Mouse (Mus musculus) MEL (cell line): ENCODE data around the gene Impdh1. TPM values are rescaled to one million over a fixed set of nuclear protein-coding genes. Genes with fewer than 3 reads are reported as not detected.
A peak's percentile ranks its signal among the peaks of the same experiment; 100 is the strongest.

ENCODE experiments used
- DNase-seq: peaks from one replicate; pipeline ENCODE4 v3.0.0; 2011; ENCODE audit warnings: low read depth, low spot score
- H3K27ac ChIP-seq: 2 replicates; pipeline ENCODE4 v1.5.1; 2012; ENCODE audit warnings: low read depth, mild to moderate bottlenecking, control low read depth, low read length, moderate library complexity; ENCODE audit not compliant: control insufficient read depth
- H3K27me3 ChIP-seq, 2 experiments: fragments of 150-350 bp in 1 of 2; sonication (generic) in 1 of 2; 2 replicates each; pipeline ENCODE4 v1.6.1; 2012; ENCODE audit warnings: low read length in 2 of 2, mild to moderate bottlenecking in 2 of 2, improper control_type of control experiment in 1 of 2, moderate library complexity in 1 of 2; ENCODE audit not compliant: insufficient read depth in 2 of 2, control insufficient read depth in 1 of 2
- H3K36me3 ChIP-seq, 2 experiments: 2 replicates each; pipeline ENCODE4 v1.6.1; 2012 to 2014; ENCODE audit warnings: low read length in 2 of 2, improper control_type of control experiment in 1 of 2, inconsistent platforms in 1 of 2, mild to moderate bottlenecking in 1 of 2; ENCODE audit not compliant: insufficient read depth in 2 of 2, control insufficient read depth in 1 of 2
- H3K4me1 ChIP-seq, 2 experiments: fragments of 150-350 bp in 1 of 2; sonication (generic) in 1 of 2; 2 replicates each; pipeline ENCODE4 v1.6.1; 2012; ENCODE audit warnings: low read length in 2 of 2, improper control_type of control experiment in 1 of 2, mild to moderate bottlenecking in 1 of 2; ENCODE audit not compliant: insufficient read depth in 2 of 2, control insufficient read depth in 1 of 2
- H3K4me3 ChIP-seq, 2 experiments: fragments of 150-350 bp in 1 of 2; sonication (generic) in 1 of 2; 2 replicates each; pipeline ENCODE4 v1.5.1; 2012; ENCODE audit warnings: low read depth in 2 of 2, low read length in 2 of 2, mild to moderate bottlenecking in 2 of 2, moderate library complexity in 2 of 2, control low read depth in 1 of 2, improper control_type of control experiment in 1 of 2; ENCODE audit not compliant: control insufficient read depth in 1 of 2, insufficient read depth in 1 of 2
- H3K79me2 ChIP-seq: 2 replicates; pipeline ENCODE4 v1.6.1; 2012; ENCODE audit warnings: mild to moderate bottlenecking, low read length, moderate library complexity; ENCODE audit not compliant: control insufficient read depth, poor library complexity, insufficient read depth
- H3K9ac ChIP-seq: 2 replicates; pipeline ENCODE4 v1.6.1; 2012; ENCODE audit warnings: low read depth, mild to moderate bottlenecking, control low read depth, low read length, moderate library complexity; ENCODE audit not compliant: control insufficient read depth, poor library complexity, severe bottlenecking
- H3K9me3 ChIP-seq: fragments of 150-350 bp; sonication (generic); replicated peaks from 2 replicates; pipeline ENCODE4 v1.6.1; 2012; ENCODE audit warnings: mild to moderate bottlenecking, low read length, improper control_type of control experiment, moderate library complexity; ENCODE audit not compliant: insufficient read depth
- BHLHE40 ChIP-seq: IDR thresholded peaks from 2 replicates; pipeline ENCODE4 v1.6.1; 2012; ENCODE audit warnings: low read depth, mild to moderate bottlenecking, inconsistent platforms, low read length, improper control_type of control experiment, borderline replicate concordance
- CHD1 ChIP-seq: IDR thresholded peaks from 2 replicates; pipeline ENCODE4 v1.6.1; 2012; ENCODE audit warnings: low read depth, mild to moderate bottlenecking, inconsistent platforms, low read length, improper control_type of control experiment
- CHD2 ChIP-seq: IDR thresholded peaks from 2 replicates; pipeline ENCODE4 v1.6.1; 2011; ENCODE audit warnings: low read length, improper control_type of control experiment
- CTCF ChIP-seq, 3 experiments: IDR thresholded peaks in 2 of 3; conservative IDR thresholded peaks in 1 of 3; 2 replicates each; pipeline ENCODE4 v1.5.1; 2011 to 2012; ENCODE audit warnings: low read length in 3 of 3, low read depth in 2 of 3, mild to moderate bottlenecking in 2 of 3, improper control_type of control experiment in 1 of 3, inconsistent platforms in 1 of 3, mixed read lengths in 1 of 3, moderate library complexity in 1 of 3; ENCODE audit not compliant: control insufficient read depth in 1 of 3, insufficient read depth in 1 of 3, poor library complexity in 1 of 3, severe bottlenecking in 1 of 3
- E2F4 ChIP-seq: IDR thresholded peaks from 2 replicates; pipeline ENCODE4 v1.6.1; 2011; ENCODE audit warnings: low read depth, low read length, improper control_type of control experiment, borderline replicate concordance
- ELF1 ChIP-seq: IDR thresholded peaks from 2 replicates; pipeline ENCODE4 v1.6.1; 2014; ENCODE audit warnings: low read depth, mild to moderate bottlenecking, inconsistent platforms, low read length, improper control_type of control experiment, moderate library complexity
- EP300 ChIP-seq, 2 experiments: IDR thresholded peaks; 2 replicates each; pipeline ENCODE4 v1.6.1; 2011; ENCODE audit warnings: improper control_type of control experiment in 2 of 2, low read length in 2 of 2, low read depth in 1 of 2, mild to moderate bottlenecking in 1 of 2
- GABPA ChIP-seq: IDR thresholded peaks from 2 replicates; pipeline ENCODE4 v1.6.1; 2012; ENCODE audit warnings: low read depth, mild to moderate bottlenecking, inconsistent platforms, low read length, improper control_type of control experiment, moderate library complexity
- GATA1 ChIP-seq: IDR thresholded peaks from 2 replicates; pipeline ENCODE4 v1.6.1; 2011; ENCODE audit warnings: low read depth, low read length, improper control_type of control experiment
- HCFC1 ChIP-seq: IDR thresholded peaks from 2 replicates; pipeline ENCODE4 v1.6.1; 2012; ENCODE audit warnings: low read depth, mild to moderate bottlenecking, inconsistent platforms, low read length, improper control_type of control experiment, moderate library complexity
- JUND ChIP-seq: IDR thresholded peaks from 2 replicates; pipeline ENCODE4 v1.6.1; 2011; ENCODE audit warnings: low read depth, mild to moderate bottlenecking, improper control_type of control experiment, low read length
- KAT2A ChIP-seq: conservative IDR thresholded peaks from 2 replicates; pipeline ENCODE4 v1.6.1; 2012; ENCODE audit warnings: low read depth, low read length, improper control_type of control experiment, inconsistent platforms
- MAFK ChIP-seq: IDR thresholded peaks from 2 replicates; pipeline ENCODE4 v1.6.1; 2011; ENCODE audit warnings: low read depth, mild to moderate bottlenecking, low read length, improper control_type of control experiment, borderline replicate concordance
- MAX ChIP-seq: IDR thresholded peaks from 2 replicates; pipeline ENCODE4 v1.6.1; 2011; ENCODE audit warnings: low read length, improper control_type of control experiment
- MAZ ChIP-seq: IDR thresholded peaks from 2 replicates; pipeline ENCODE4 v1.6.1; 2012; ENCODE audit warnings: low read depth, mild to moderate bottlenecking, inconsistent platforms, low read length, improper control_type of control experiment
- MEF2A ChIP-seq: IDR thresholded peaks from 2 replicates; pipeline ENCODE4 v1.6.1; 2014; ENCODE audit warnings: low read depth, mild to moderate bottlenecking, inconsistent platforms, low read length, improper control_type of control experiment; ENCODE audit not compliant: poor library complexity, insufficient replicate concordance, severe bottlenecking; ENCODE audit errors: extremely low read depth
- MYB ChIP-seq: IDR thresholded peaks from 2 replicates; pipeline ENCODE4 v1.6.1; 2011; ENCODE audit warnings: mild to moderate bottlenecking, low read depth, low read length, improper control_type of control experiment
- MYC ChIP-seq: IDR thresholded peaks from 2 replicates; pipeline ENCODE4 v1.6.1; 2011; ENCODE audit warnings: low read depth, mild to moderate bottlenecking, low read length, improper control_type of control experiment, moderate library complexity
- NELFE ChIP-seq: IDR thresholded peaks from 2 replicates; pipeline ENCODE4 v1.6.1; 2011; ENCODE audit warnings: low read depth, low read length, improper control_type of control experiment
- NRF1 ChIP-seq: IDR thresholded peaks from 2 replicates; pipeline ENCODE4 v1.6.1; 2014; ENCODE audit warnings: low read depth, mild to moderate bottlenecking, inconsistent platforms, low read length, improper control_type of control experiment, moderate library complexity; ENCODE audit not compliant: poor library complexity, insufficient read depth, severe bottlenecking
- POLR2A ChIP-seq, 2 experiments: IDR thresholded peaks; 2 replicates each; pipeline ENCODE4 v1.6.1; 2011 to 2012; ENCODE audit warnings: low read length in 2 of 2, mild to moderate bottlenecking in 2 of 2, control low read depth in 1 of 2, improper control_type of control experiment in 1 of 2, low read depth in 1 of 2, moderate library complexity in 1 of 2; ENCODE audit not compliant: control insufficient read depth in 1 of 2, insufficient read depth in 1 of 2, poor library complexity in 1 of 2
- POLR2AphosphoS2 ChIP-seq: IDR thresholded peaks from 2 replicates; pipeline ENCODE4 v1.6.1; 2011; ENCODE audit warnings: low read length, improper control_type of control experiment
- POLR2AphosphoS5 ChIP-seq: IDR thresholded peaks from 2 replicates; pipeline ENCODE4 v1.6.1; 2012; ENCODE audit warnings: low read depth, borderline replicate concordance, mild to moderate bottlenecking, inconsistent platforms, low read length, moderate library complexity, mixed read lengths
- RAD21 ChIP-seq: IDR thresholded peaks from 2 replicates; pipeline ENCODE4 v1.6.1; 2011; ENCODE audit warnings: mild to moderate bottlenecking, low read depth, low read length, improper control_type of control experiment
- SIN3A ChIP-seq: IDR thresholded peaks from 2 replicates; pipeline ENCODE4 v1.6.1; 2012; ENCODE audit warnings: low read length, improper control_type of control experiment, inconsistent platforms
- SMC3 ChIP-seq: IDR thresholded peaks from 2 replicates; pipeline ENCODE4 v1.6.1; 2011; ENCODE audit warnings: low read depth, low read length, improper control_type of control experiment
- TBP ChIP-seq: IDR thresholded peaks from 2 replicates; pipeline ENCODE4 v1.8.0; 2011; ENCODE audit warnings: low read depth, low read length, improper control_type of control experiment
- TCF12 ChIP-seq: IDR thresholded peaks from 2 replicates; pipeline ENCODE4 v1.6.1; 2014; ENCODE audit warnings: low read depth, mild to moderate bottlenecking, inconsistent platforms, low read length, improper control_type of control experiment, moderate library complexity
- UBTF ChIP-seq: IDR thresholded peaks from 2 replicates; pipeline ENCODE4 v1.6.1; 2012; ENCODE audit warnings: low read depth, mild to moderate bottlenecking, inconsistent platforms, low read length, improper control_type of control experiment, moderate library complexity, borderline replicate concordance; ENCODE audit not compliant: insufficient read depth
- USF1 ChIP-seq: IDR thresholded peaks from 2 replicates; pipeline ENCODE4 v1.6.1; 2014; ENCODE audit warnings: low read depth, mild to moderate bottlenecking, inconsistent platforms, low read length, improper control_type of control experiment, moderate library complexity
- USF2 ChIP-seq, 2 experiments: IDR thresholded peaks; 2 replicates each; pipeline ENCODE4 v1.6.1; 2011 to 2012; ENCODE audit warnings: improper control_type of control experiment in 2 of 2, low read length in 2 of 2, borderline replicate concordance in 1 of 2, inconsistent platforms in 1 of 2, low read depth in 1 of 2, mild to moderate bottlenecking in 1 of 2; ENCODE audit not compliant: insufficient read depth in 1 of 2
- ZC3H11A ChIP-seq: IDR thresholded peaks from 2 replicates; pipeline ENCODE4 v1.6.1; 2012; ENCODE audit warnings: low read depth, mild to moderate bottlenecking, inconsistent platforms, low read length, improper control_type of control experiment
- ZKSCAN1 ChIP-seq: IDR thresholded peaks from 2 replicates; pipeline ENCODE4 v1.6.1; 2012; ENCODE audit warnings: low read depth, mild to moderate bottlenecking, inconsistent platforms, low read length, improper control_type of control experiment, moderate library complexity
- ZMIZ1 ChIP-seq: IDR thresholded peaks from 2 replicates; pipeline ENCODE4 v1.6.1; 2012; ENCODE audit warnings: low read depth, mild to moderate bottlenecking, inconsistent platforms, low read length, improper control_type of control experiment, moderate library complexity
- ZNF384 ChIP-seq: IDR thresholded peaks from 2 replicates; pipeline ENCODE4 v1.6.1; 2012; ENCODE audit warnings: low read depth, mild to moderate bottlenecking, inconsistent platforms, low read length, improper control_type of control experiment
- polyA plus RNA-seq, 2 experiments: library from polyadenylated mRNA; stranded (reverse) in 1 of 2; unstranded in 1 of 2; fragments of >175 nt in 1 of 2; fragments of >200 nt in 1 of 2; gene quantifications; 2 replicates each; pipeline versions ENCODE4 v1.2.1 to v1.2.4; 2012; ENCODE audit warnings: low replicate concordance in 2 of 2, low read depth in 1 of 2; ENCODE audit not compliant: insufficient read length in 2 of 2, insufficient read depth in 1 of 2, missing spikeins in 1 of 2
- total RNA-seq: library from RNA; depleted of rRNA; stranded (reverse); fragments of 300-350 nt; gene quantifications from 2 replicates; pipeline ENCODE4 v1.2.3, GENCODE M21; 2012

Impdh1 gene
- total and polyA plus RNA-seq, 3 experiments: 15.3 to 55.1 TPM; not detected in 1

DNA sequence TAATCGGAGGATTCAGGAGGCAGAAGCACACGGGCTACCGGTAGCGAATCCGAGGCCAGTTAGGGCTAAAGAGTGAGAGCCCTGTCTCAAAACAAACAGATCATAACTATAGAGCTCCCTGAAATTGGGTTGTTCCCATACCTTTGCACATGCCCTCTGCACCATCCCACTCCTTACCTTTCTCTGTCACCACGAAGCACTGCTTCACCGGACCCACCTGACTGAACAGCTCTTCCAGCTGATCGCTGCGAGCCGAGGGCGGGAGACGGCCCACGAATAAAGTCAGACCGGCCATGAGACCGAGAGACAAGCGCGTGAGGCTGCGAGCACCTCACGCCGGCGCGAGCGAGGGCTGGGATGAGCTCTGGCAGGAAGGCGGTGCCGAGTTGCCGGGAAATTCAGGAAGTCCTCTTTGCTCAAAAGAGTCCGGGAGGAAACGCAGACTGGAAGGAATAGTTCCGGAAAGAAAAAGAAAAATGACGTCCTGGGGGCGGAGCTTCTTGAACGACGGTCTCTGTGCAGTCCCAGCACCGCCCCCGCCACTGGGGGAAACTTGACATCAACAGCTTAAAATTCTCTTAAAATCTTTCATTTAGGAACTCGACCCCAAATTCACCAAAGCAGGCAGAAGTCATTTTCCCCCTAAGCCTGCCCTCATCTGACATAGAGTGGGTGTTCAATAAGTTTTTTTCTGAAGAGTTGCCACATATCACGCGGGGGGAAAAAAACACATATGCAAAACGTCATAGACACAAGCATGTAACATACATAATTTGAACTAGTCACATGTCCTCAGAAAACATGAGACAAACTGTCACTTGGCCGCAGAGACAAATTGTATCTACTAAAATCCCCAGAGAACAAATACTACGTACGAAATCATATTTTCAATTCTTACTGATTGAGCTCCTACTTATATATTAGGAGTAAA is 51.6 kb downstream of the Impdh1 start, which contains the start of gene Rbm28:
TSS of gene Rbm28 (minus strand) at position 693 of the 931 bp plus-strand sequence.
- peaks cover 0 to under 1% of the 10 kb centered on the region in 2 experiments; a peak in 1 of 4 replicates for H3K27me3 ChIP-seq
- TF ChIP-seq EP300 (IDR thresholded peaks at IDR 0.05; ENCODE audit: low read depth in 1 of 2, low read length in 2 of 2) (no peak), ZC3H11A (no peak), CHD1 (no peak), RAD21 (no peak), UBTF (no peak), CTCF (IDR thresholded peaks at IDR 0.05 in 2 of 3, conservative IDR thresholded peaks at IDR 0.05 in 1 of 3; ENCODE audit: control insufficient read depth in 1 of 3, insufficient read depth in 1 of 3, low read depth in 2 of 3, low read length in 3 of 3, poor library complexity in 1 of 3, severe bottlenecking in 1 of 3) (no peak), ZMIZ1 (peak; percentile 79), POLR2A (IDR thresholded peaks at IDR 0.05; ENCODE audit: control insufficient read depth in 1 of 2, insufficient read depth in 1 of 2, low read depth in 1 of 2, low read length in 2 of 2, poor library complexity in 1 of 2) (peak; percentile 84 to 93), ZNF384 (no peak), MEF2A (no peak), E2F4 (0 out of 2 replicates have a peak, but pooled peaks have one; percentile 68), NRF1 (peak; percentile 48; the same call in 1 of the 2 replicates), MAZ (0 out of 2 replicates have a peak, but pooled peaks have one; percentile 54), ELF1 (peak; percentile 88), MYC (peak; percentile 79), MAFK (no peak), CHD2 (no peak), TCF12 (peak; percentile 76; the same call in 1 of the 2 replicates), MAX (peak; percentile 65), HCFC1 (peak; percentile 94), MYB (no peak), POLR2AphosphoS5 (no peak), USF1 (no peak), POLR2AphosphoS2 (peak; percentile 91), GATA1 (no peak), KAT2A (peak; percentile 64), ZKSCAN1 (no peak), JUND (no peak), TBP (peak; percentile 94), USF2 (IDR thresholded peaks at IDR 0.05; ENCODE audit: borderline replicate concordance in 1 of 2, insufficient read depth in 1 of 2, low read depth in 1 of 2, low read length in 2 of 2) (no peak), SIN3A (peak; percentile 96), NELFE (peak; percentile 98), GABPA (no peak), BHLHE40 (no peak), SMC3 (no peak)

More for the DNA sequence above, 51.6 kb downstream of the Impdh1 start, which contains the start of gene Rbm28:
- Histone ChIP-seq H3K4me3 (peak within 1 kb of the TSS; percentile 87 to 98), H3K4me1 (peaks cover 3 to 8% of the 10 kb centered on the region in 2 experiments), H3K27ac (peak within 1 kb of the TSS; percentile 61), H3K9ac (peak within 1 kb of the TSS; percentile 95), H3K79me2 (peaks cover 30% of the 10 kb centered on the region), H3K9me3 (no peaks in the 10 kb centered on the region), H3K36me3 (peaks cover 3 to 14% of the 10 kb centered on the region in 2 experiments; a peak in 2 of 4 replicates)
- DNase-seq: peak; percentile 97
